Mouse (Mus musculus): ENCODE results near the gene Adamts9.

DNA sequence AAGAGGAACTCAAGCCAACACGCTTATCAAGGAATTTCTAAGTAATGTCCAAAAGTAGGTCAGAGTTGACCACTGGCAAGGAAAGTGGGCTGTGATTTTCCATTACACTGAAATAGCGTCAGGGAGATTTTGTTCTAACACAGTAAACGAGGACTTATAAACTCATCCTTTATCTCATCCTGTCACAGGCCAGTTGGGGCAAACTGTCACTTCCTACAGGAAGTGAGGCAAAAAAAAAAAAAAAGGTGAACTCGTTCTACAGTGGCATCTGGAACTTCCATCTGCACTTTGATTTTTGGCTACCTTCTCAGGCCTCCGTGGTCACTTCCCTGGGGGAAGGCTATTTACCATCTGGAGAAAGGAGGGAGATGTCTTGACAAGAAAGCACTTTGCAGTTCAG is 68.4 kb downstream of the Adamts9 start:
- TF ChIP-seq CTCF (IDR thresholded peaks at IDR 0.05; ENCODE audit: low read depth, low read length) (no peak), POLR2A (IDR thresholded peaks at IDR 0.05; ENCODE audit: extremely low read depth, insufficient read depth, low read length) (no peak)
